Mouse (Mus musculus): Measurements from ENCODE around the gene Sash1.

Sash1 gene

GRCm38 (mm10) chr10:8847974-8848373 is 37.9 kb downstream of the Sash1 start:
- DNase-seq, result no peak

GRCm38 (mm10) chr10:8846258-8846657 is 39.6 kb downstream of the Sash1 start:
- no peak for DNase-seq

GRCm38 (mm10) chr10:8845230-8845770 is 40.6 kb downstream of the Sash1 start:
- DNase-seq, result no peak

DNA sequence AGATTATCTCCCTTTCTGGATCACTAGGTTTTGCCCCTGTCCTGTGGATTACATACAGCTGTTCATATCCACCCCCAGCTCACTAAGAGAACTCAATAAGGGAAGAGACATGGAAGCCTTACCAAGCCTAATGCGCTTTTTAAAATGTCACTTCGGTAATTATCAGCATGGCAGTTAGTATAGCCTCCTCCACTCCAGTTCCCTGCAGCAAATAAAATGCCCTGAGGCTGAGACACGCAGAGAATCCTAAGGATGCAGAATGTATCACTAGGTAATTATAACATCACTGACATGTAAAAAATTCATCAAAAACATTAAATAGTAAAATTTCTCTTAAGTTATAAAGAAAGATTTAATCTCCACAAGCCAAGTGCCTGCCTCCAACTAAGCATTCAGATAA is 45.9 kb downstream of the Sash1 start:
- no peak for DNase-seq

GRCm38 (mm10) chr10:8833816-8834464 is 51.9 kb downstream of the Sash1 start:
- DNase-seq, result no peak

- no peak for DNase-seq
Observed at GRCm38 (mm10) chr10:8826303-8826702, 59.6 kb downstream of the Sash1 start.

GRCm38 (mm10) chr10:8825874-8826273 is 60.0 kb downstream of the Sash1 start:
- DNase-seq, result no peak

DNA sequence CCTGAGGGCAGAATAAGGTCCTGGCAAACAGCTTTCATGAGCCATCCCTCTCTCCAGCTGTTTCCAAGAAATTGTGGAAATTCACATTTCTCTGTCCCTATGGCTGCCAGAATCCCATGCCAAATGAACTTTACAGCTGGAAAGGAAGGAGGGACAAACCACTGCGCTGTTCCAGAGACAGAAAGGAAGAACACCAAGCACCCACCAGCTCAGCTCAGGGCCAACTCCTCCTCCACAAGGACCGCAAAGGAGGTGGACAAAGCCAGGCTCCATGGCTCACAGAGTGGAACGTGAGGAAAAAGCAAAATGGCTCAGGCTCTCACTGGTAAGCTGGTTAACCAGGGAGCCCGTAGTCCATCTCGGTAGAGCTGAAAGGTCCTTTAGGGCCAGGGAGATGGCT is 67.8 kb downstream of the Sash1 start:
- no peak for DNase-seq

GRCm38 (mm10) chr10:8813984-8814578 is 71.8 kb downstream of the Sash1 start:
- no peak for DNase-seq

- no peak for DNase-seq
Observed at GRCm38 (mm10) chr10:8813259-8813658, 72.6 kb downstream of the Sash1 start.

DNA sequence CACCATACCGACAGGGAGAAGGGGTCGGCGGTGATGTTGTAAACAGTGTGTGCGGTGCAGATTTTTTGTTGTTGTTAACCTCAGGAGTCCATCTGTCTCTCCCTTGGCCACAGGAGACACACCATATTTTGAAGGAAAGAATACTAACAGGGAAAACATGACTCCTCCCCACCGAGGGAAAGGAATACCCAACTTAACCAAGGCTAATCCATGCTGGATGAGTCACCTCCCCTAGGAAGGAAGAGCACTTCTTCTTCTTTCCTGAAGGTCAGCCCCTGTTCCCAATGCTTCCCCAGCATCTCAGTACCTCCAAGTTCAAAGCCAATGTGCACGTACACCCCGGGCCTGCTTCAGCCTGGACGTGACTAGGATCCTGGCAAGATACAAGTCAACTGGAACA is 73.1 kb downstream of the Sash1 start:
- DNase-seq, result no peak

GRCm38 (mm10) chr10:8811261-8812039 is 74.4 kb downstream of the Sash1 start:
- DNase-seq, result no peak

DNA sequence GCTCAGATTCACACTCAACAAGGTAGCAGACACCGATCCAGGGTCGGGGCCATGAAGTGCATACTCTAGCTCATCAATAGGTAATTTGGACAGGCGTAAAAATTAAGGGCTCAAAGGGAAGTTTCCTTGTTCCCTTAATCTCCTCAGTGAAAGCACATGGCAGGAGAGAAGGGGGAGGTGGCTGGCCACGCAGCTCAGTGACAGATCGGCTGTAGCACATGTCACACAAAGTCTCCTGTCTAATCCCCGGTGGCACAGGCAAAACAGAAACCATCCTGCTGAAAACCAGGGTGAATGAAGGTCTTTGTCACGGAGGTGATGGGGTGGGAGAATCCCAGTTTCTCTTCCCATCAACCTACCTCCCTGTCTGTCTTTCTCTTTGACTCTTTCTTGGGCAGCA is 75.4 kb downstream of the Sash1 start:
- DNase-seq, result no peak

DNA sequence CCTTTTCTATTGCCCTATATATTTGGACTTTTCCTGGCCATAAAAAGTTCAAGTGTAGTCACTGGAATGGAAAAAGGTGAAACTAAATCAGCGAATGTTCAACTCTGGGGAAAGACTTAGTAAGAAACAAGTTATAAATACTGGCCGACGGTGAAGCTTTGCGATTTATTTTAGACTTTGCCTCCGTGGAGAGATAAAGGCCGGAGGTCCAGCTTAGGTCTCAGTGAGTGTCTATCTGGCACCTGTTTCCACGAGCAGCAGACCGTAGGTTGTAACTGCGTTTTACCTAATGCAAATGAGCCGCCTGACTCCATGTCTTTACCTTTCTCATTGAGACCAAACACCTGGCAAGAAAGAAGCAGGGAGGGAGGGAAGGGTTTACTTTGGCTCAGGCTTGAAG is 77.5 kb downstream of the Sash1 start:
- DNase-seq, result no peak

GRCm38 (mm10) chr10:8807581-8807980 is 78.3 kb downstream of the Sash1 start:
- DNase-seq, result no peak

GRCm38 (mm10) chr10:8805402-8805801 is 80.5 kb downstream of the Sash1 start:
- no peak for DNase-seq

DNA sequence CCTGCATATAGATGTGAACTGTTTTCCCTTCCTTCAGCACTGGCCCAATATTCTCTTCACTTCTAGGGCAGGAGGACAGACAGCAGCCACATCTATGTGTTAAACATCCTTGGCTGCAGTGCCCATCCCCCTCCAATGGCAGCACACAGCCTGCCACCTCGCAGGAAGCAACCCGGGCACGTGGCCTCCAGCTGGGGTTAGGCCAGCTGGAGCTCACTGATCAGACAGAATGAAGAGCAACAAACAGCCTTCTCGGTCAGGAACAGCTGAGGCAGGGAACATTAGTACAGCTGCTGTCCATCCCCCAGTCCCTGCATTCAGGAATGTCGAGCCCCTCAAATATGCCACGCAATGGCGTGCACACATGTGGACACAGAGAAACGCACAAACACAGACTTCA is 81.6 kb downstream of the Sash1 start:
- peak; percentile 32 for DNase-seq

GRCm38 (mm10) chr10:8801719-8802347 is 84.0 kb downstream of the Sash1 start:
- DNase-seq, result no peak

- DNase-seq, result peak; percentile 75
Observed at GRCm38 (mm10) chr10:8801139-8801613, 84.7 kb downstream of the Sash1 start.

GRCm38 (mm10) chr10:8797826-8798225 is 88.0 kb downstream of the Sash1 start:
- no peak for DNase-seq

DNA sequence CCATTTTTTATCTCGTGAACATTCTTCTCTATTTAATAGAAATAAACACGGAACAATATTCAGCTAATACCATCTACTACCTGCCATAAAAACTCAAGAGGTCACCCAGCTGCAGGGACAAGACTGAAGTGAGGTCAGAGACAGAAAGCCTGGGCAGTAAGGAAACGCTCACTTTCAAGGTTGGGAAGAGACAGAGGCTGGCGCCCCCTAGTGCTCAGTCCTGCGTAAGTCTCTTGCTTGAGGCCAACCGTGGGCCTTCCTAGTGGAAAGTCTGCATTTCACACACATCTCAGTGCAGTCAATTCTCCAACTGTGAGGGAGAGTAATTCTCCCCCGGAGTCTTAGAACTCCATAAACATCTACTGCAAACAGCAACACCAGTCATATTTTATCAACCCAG is 90.5 kb downstream of the Sash1 start:
- peak; percentile 68 for DNase-seq

DNA sequence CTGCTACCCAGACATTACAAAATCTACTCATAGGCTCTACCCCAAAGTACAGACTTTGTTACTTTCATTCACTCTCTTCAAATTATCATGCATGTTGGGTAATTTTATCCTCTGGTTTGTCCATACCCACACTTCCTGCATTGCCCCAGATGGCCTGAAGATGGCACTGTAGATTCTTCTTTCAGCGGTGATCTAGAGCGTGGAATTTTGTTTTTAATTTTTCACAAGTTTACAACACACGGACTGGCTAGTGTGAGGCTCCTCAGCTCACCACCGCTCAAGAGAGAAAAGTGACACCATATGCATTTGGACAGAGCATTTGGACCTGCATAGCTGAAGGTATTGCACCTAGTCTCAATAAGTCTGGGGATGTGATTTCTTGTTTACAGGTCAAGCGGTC is 93.5 kb downstream of the Sash1 start:
- DNase-seq, result peak; percentile 52

DNA sequence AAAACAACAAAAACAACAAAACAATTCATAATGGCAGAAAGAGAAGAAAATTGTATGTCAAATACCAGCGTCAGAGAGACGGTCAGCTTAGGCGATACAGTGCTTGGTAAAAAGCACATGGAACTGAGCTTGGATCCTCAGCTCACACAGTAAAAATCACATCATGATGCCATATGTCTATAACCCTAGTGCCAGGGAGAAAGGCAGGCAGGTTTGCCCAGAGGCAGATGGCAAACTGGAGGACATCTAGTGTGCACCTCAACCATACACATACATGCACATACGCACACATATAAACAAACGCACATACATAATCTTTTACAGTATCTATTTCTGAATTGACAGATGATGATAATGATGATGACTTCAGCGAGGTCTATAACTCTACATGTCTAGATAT is 96.8 kb downstream of the Sash1 start:
- no peak for DNase-seq
